Mouse (Mus musculus) midbrain, embryonic 15.5 days (tissue): ENCODE measurements around the gene Rem1. TPM values are rescaled to one million over a fixed set of nuclear protein-coding genes. Genes with fewer than 3 reads are reported as not detected.

Experiments
- ATAC-seq: fragments of 200-750 bp; cut with Nextera tagmentation; replicated peaks from 2 replicates; pipeline ENCODE4 v1.8.0; 2017; ENCODE audit warnings: moderate TSS enrichment
- H3K27ac ChIP-seq: fragments of 300-500 bp; sonication (generic); 2 replicates; pipeline ENCODE4 v1.5.1; 2015; ENCODE audit warnings: mild to moderate bottlenecking, inconsistent platforms
- H3K27me3 ChIP-seq: fragments of 300-500 bp; sonication (generic); replicated peaks from 2 replicates; pipeline ENCODE4 v1.6.1; 2015; ENCODE audit warnings: inconsistent platforms
- H3K36me3 ChIP-seq: fragments of 300-500 bp; sonication (generic); replicated peaks from 2 replicates; pipeline ENCODE4 v1.6.1; 2015; ENCODE audit warnings: inconsistent platforms
- H3K4me1 ChIP-seq: fragments of 300-500 bp; sonication (generic); 2 replicates; pipeline ENCODE4 v1.6.1; 2015; ENCODE audit warnings: inconsistent platforms
- H3K4me2 ChIP-seq: fragments of 300-500 bp; sonication (generic); 2 replicates; pipeline ENCODE4 v1.6.1; 2015; ENCODE audit warnings: inconsistent platforms, mild to moderate bottlenecking, moderate library complexity
- H3K4me3 ChIP-seq: fragments of 300-500 bp; sonication (generic); 2 replicates; pipeline ENCODE4 v1.5.1; 2015; ENCODE audit warnings: mild to moderate bottlenecking, inconsistent platforms
- H3K9ac ChIP-seq: fragments of 300-500 bp; sonication (generic); 2 replicates; pipeline ENCODE4 v1.6.1; 2015; ENCODE audit warnings: mild to moderate bottlenecking, inconsistent platforms
- H3K9me3 ChIP-seq: fragments of 300-500 bp; sonication (generic); 2 replicates; pipeline ENCODE4 v1.6.1; 2016; ENCODE audit warnings: inconsistent platforms
- WGBS: fragments of 180-500 bp; shearing (Covaris S2); methylation state at CpG from one replicate; pipeline ENCODE4 v1.1.7; 2015; ENCODE audit warnings: mixed read lengths; 5-methylcytosine and 5-hydroxymethylcytosine counted together
- polyA plus RNA-seq: library from polyadenylated mRNA; unstranded; fragments of >200 nt; fragmentation: Nextera tagmentation; extraction: Ambion mirVana; gene quantifications from 2 replicates; pipeline ENCODE4 v1.2.1, GENCODE M21; 2015

Gene Rem1
- 0.30 and 0.40 TPM in 2 replicates for polyA plus RNA-seq

GRCm38 (mm10) chr2:152626774-152627591, at the start of gene Rem1:
TSS of gene Rem1 (plus strand) at chr2:152626951.
- H3K9me3 ChIP-seq, result no peaks in the 10 kb centered on the region
- peak within 1 kb of the TSS; percentile 32 for H3K4me3 ChIP-seq
- WGBS, result 2% methylated on average over 59 of the region's 59 CpGs
- peaks cover 33% of the 10 kb centered on the region for H3K27me3 ChIP-seq
- no peak within 1 kb of the TSS for H3K27ac ChIP-seq
- peak within 1 kb of the TSS; percentile 55 for H3K4me2 ChIP-seq
- ATAC-seq, result no peak
- peak within 1 kb of the TSS; percentile 31 for H3K9ac ChIP-seq
- no peaks in the 10 kb centered on the region for H3K36me3 ChIP-seq
- peaks cover 24% of the 10 kb centered on the region for H3K4me1 ChIP-seq

DNA sequence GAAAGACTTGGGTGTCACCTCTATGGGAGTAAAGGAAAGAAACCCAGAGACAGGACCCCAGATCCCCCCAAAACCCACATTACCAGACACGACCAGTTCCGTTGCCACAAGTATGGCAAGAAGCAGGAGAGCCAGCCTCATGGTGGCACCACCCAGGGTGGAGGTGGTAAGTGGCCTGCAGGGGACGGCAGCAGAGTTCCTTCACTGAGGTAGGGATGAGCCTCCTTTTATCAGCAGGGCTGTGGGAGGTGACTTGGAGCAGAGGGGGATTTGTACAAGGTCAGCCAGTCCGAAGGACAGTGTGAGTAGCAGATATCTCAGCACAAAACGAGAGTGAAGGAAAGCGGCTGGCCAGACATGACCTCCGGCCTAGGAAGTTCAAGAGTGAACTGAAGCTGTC, 46.6 kb upstream of the Rem1 start, which contains the start of gene Defb19:
Defb19 (minus strand) TSS at position 206 of the 400 bp plus-strand sequence.
- 74% methylated on average over 7 of the region's 7 CpGs for WGBS
- H3K27me3 ChIP-seq, result no peaks in the 10 kb centered on the region
- no peak for ATAC-seq

GRCm38 (mm10) chr2:152580612-152581011, 46.1 kb upstream of the Rem1 start:
- H3K36me3 ChIP-seq, result no peaks in the 10 kb centered on the region
- no peak overlapping the region for H3K4me2 ChIP-seq
- no peaks in the 10 kb centered on the region for H3K27me3 ChIP-seq
- H3K27ac ChIP-seq, result no peak overlapping the region
- H3K9ac ChIP-seq, result no peak overlapping the region
- WGBS, result 90% methylated on average over 11 of the region's 11 CpGs
- ATAC-seq, result no peak
- no peaks in the 10 kb centered on the region for H3K9me3 ChIP-seq
- H3K4me1 ChIP-seq, result no peaks in the 10 kb centered on the region
- H3K4me3 ChIP-seq, result no peak overlapping the region

More for the DNA sequence above, 46.6 kb upstream of the Rem1 start, which contains the start of gene Defb19:
- Histone ChIP-seq H3K36me3 (no peaks in the 10 kb centered on the region), H3K9ac (no peak within 1 kb of the TSS), H3K9me3 (no peaks in the 10 kb centered on the region), H3K4me1 (no peaks in the 10 kb centered on the region), H3K27ac (no peak within 1 kb of the TSS), H3K4me2 (no peak within 1 kb of the TSS), H3K4me3 (no peak within 1 kb of the TSS)

GRCm38 (mm10) chr2:152586926-152587560, 39.7 kb upstream of the Rem1 start:
- no peak overlapping the region for H3K9ac ChIP-seq
- no peak overlapping the region for H3K4me3 ChIP-seq
- H3K27ac ChIP-seq, result no peak overlapping the region
- H3K9me3 ChIP-seq, result no peaks in the 10 kb centered on the region
- H3K4me1 ChIP-seq, result no peaks in the 10 kb centered on the region
- no peak for ATAC-seq
- no peak overlapping the region for H3K4me2 ChIP-seq
- H3K36me3 ChIP-seq, result no peaks in the 10 kb centered on the region
- no peaks in the 10 kb centered on the region for H3K27me3 ChIP-seq
- WGBS, result 79% methylated on average over 4 of the region's 4 CpGs

DNA sequence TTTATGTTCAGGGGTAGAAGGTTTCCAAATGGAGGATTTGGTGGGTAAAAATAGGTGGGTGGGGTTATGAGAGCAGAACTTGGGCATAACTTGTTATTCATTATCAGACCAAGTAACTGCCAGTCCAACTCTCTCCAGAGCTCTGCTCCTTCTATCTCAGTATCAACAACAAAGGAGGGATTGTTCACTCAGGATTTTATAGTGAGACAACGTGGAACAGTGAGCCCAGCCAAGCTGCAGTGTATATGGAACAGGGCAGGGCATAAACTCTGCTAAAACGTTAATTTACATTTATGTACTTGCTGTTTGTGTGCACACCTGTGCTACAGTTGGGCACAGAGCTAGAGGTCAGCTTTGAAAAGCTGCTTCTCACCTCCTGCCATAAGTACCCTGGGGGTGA, 38.3 kb upstream of the Rem1 start:
- no peaks in the 10 kb centered on the region for H3K27me3 ChIP-seq
- WGBS, result 54% methylated on average over 2 of the region's 2 CpGs
- no peak overlapping the region for H3K4me2 ChIP-seq
- no peak for ATAC-seq
- no peak overlapping the region for H3K4me3 ChIP-seq
- H3K9me3 ChIP-seq, result no peaks in the 10 kb centered on the region
- no peaks in the 10 kb centered on the region for H3K36me3 ChIP-seq
- H3K27ac ChIP-seq, result no peak overlapping the region
- no peaks in the 10 kb centered on the region for H3K4me1 ChIP-seq
- no peak overlapping the region for H3K9ac ChIP-seq

- ATAC-seq, result no peak
- WGBS, result 54% methylated on average over 6 of the region's 6 CpGs
These were observed 37.7 kb upstream of the Rem1 start for GRCm38 (mm10) chr2:152589021-152589420.

GRCm38 (mm10) chr2:152599299-152599698, 27.5 kb upstream of the Rem1 start, which contains the start of gene Defb45:
TSS of gene Defb45 (minus strand) at chr2:152599399.
- no peaks in the 10 kb centered on the region for H3K27me3 ChIP-seq
- no peaks in the 10 kb centered on the region for H3K36me3 ChIP-seq
- no peak within 1 kb of the TSS for H3K4me2 ChIP-seq
- H3K9me3 ChIP-seq, result no peaks in the 10 kb centered on the region
- no peak within 1 kb of the TSS for H3K4me3 ChIP-seq
- no peak within 1 kb of the TSS for H3K9ac ChIP-seq
- WGBS, result 73% methylated on average over 7 of the region's 7 CpGs
- H3K27ac ChIP-seq, result no peak within 1 kb of the TSS
- no peaks in the 10 kb centered on the region for H3K4me1 ChIP-seq
- ATAC-seq, result no peak

More at GRCm38 (mm10) chr2:152589021-152589420, 37.7 kb upstream of the Rem1 start:
- Histone ChIP-seq H3K36me3 (no peaks in the 10 kb centered on the region), H3K4me2 (no peak overlapping the region), H3K4me1 (no peaks in the 10 kb centered on the region), H3K27me3 (no peaks in the 10 kb centered on the region), H3K9ac (no peak overlapping the region), H3K9me3 (no peaks in the 10 kb centered on the region), H3K27ac (no peak overlapping the region), H3K4me3 (no peak overlapping the region)

DNA sequence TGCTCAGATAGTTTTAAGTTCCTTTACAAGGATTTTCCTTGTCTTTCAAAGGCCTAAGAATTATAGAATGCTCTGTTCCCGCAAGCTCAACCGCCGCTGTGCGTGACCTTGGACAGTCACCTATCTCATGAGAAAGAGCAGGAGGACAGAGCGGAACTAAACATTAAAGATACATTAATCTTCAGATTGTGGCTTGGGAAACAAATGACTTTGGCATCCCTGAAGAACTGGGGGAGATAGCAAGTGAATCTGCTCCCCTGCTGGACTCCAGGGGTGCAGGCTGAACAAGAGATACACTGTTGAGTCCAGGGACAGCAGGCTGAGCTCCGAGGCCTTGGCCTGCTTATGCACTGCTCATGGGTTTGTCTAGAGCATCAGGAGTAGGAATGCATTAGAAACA, 26.7 kb upstream of the Rem1 start:
- no peak for ATAC-seq
- no peak overlapping the region for H3K4me2 ChIP-seq
- WGBS, result 86% methylated on average over 6 of the region's 6 CpGs

GRCm38 (mm10) chr2:152601275-152601960, 25.3 kb upstream of the Rem1 start:
- 79% methylated on average over 4 of the region's 4 CpGs for WGBS

More for the DNA sequence above, 26.7 kb upstream of the Rem1 start:
- no peaks in the 10 kb centered on the region for H3K36me3 ChIP-seq
- no peak overlapping the region for H3K27ac ChIP-seq
- no peaks in the 10 kb centered on the region for H3K27me3 ChIP-seq
- no peaks in the 10 kb centered on the region for H3K4me1 ChIP-seq
- H3K9ac ChIP-seq, result no peak overlapping the region
- H3K4me3 ChIP-seq, result no peak overlapping the region
- no peaks in the 10 kb centered on the region for H3K9me3 ChIP-seq

DNA sequence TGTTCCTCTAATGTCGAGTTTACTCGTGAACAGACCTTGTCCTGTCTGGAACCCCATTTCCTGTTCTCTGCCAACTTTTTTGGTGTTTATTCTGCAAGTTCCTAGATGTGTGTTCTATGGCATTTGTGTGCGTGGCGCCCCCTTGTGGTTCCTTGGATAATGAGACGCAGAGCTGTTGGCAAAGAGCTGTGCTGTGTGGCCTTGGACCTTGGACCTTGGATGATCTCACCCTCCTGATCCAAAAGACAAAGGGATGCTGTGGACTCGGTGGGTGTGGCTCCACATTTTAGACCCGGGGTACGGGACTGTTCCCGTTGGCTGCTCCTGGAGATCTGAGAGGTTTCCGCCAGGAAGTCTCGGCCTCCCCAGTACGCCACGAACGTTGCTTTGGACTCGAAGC, 22.7 kb upstream of the Rem1 start, which contains the start of gene Defb36:
Defb36 (plus strand) TSS at position 271 of the 400 bp plus-strand sequence.
- H3K27ac ChIP-seq, result no peak within 1 kb of the TSS
- no peak for ATAC-seq
- H3K4me3 ChIP-seq, result no peak within 1 kb of the TSS
- 87% methylated on average over 15 of the region's 15 CpGs for WGBS
- H3K9me3 ChIP-seq, result no peaks in the 10 kb centered on the region
- H3K4me2 ChIP-seq, result no peak within 1 kb of the TSS
- no peaks in the 10 kb centered on the region for H3K36me3 ChIP-seq
- no peak within 1 kb of the TSS for H3K9ac ChIP-seq
- no peaks in the 10 kb centered on the region for H3K27me3 ChIP-seq
- no peaks in the 10 kb centered on the region for H3K4me1 ChIP-seq

More at GRCm38 (mm10) chr2:152601275-152601960, 25.3 kb upstream of the Rem1 start:
- Histone ChIP-seq H3K27me3 (no peaks in the 10 kb centered on the region), H3K4me3 (no peak overlapping the region), H3K9ac (no peak overlapping the region), H3K9me3 (no peaks in the 10 kb centered on the region), H3K36me3 (no peaks in the 10 kb centered on the region), H3K4me2 (no peak overlapping the region), H3K4me1 (no peaks in the 10 kb centered on the region), H3K27ac (no peak overlapping the region)
- no peak for ATAC-seq

GRCm38 (mm10) chr2:152607746-152608145, 19.0 kb upstream of the Rem1 start:
- Histone ChIP-seq H3K9ac (no peak overlapping the region), H3K4me1 (no peaks in the 10 kb centered on the region), H3K36me3 (no peaks in the 10 kb centered on the region), H3K9me3 (no peaks in the 10 kb centered on the region), H3K27ac (no peak overlapping the region), H3K4me3 (no peak overlapping the region), H3K4me2 (no peak overlapping the region), H3K27me3 (no peaks in the 10 kb centered on the region)
- 75% methylated on average over 6 of the region's 6 CpGs for WGBS
- ATAC-seq, result no peak

DNA sequence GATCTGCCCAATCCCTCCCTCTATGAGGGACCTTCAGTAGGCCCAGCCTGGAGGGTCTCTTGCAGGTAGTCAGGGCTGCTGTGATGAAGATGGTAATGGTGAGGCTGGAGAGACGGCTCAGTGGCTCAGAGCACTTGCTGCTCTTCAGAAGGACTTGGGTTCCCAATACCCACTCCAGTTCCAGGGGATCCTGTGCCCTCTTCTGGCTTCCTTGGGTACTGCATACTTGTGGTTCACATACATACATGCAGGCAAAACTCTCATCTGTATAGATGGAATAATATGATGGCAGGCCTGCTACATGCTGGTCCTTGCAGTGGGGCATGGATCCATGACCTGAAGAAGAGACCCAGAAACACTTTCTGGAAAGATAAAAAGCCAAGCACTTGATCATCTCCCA, 18.0 kb upstream of the Rem1 start:
- H3K27ac ChIP-seq, result no peak overlapping the region
- H3K9me3 ChIP-seq, result no peaks in the 10 kb centered on the region
- no peaks in the 10 kb centered on the region for H3K36me3 ChIP-seq
- no peaks in the 10 kb centered on the region for H3K27me3 ChIP-seq
- H3K4me3 ChIP-seq, result no peak overlapping the region
- ATAC-seq, result no peak
- no peak overlapping the region for H3K9ac ChIP-seq
- H3K4me1 ChIP-seq, result no peaks in the 10 kb centered on the region
- H3K4me2 ChIP-seq, result no peak overlapping the region
- WGBS, result 95% methylated on average over 1 of the region's 1 CpGs
